Mouse (Mus musculus) liver, postnatal 0 days (tissue): ENCODE data around the gene Dhx9. TPM values are rescaled to one million over a fixed set of nuclear protein-coding genes. Genes with fewer than 3 reads are reported as not detected.
A peak's percentile ranks its signal among the peaks of the same experiment; 100 is the strongest.

Source experiments
- ATAC-seq: fragments of 200-750 bp; cut with Nextera tagmentation; 2 replicates; pipeline ENCODE4 v1.8.0; 2017; ENCODE audit warnings: mild to moderate bottlenecking, moderate library complexity
- DNase-seq: peaks from one replicate; pipeline ENCODE4 v3.0.0-alpha.2; 2016
- H3K27ac ChIP-seq: fragments of 300-500 bp; sonication (generic); 2 replicates; pipeline ENCODE4 v1.5.1; 2014; ENCODE audit warnings: antibody characterized with exemption, moderate library complexity, mild to moderate bottlenecking, low read depth
- H3K27me3 ChIP-seq: fragments of 300-500 bp; sonication (generic); 2 replicates; pipeline ENCODE4 v1.6.1; 2014; ENCODE audit warnings: low read length, control low read depth, mixed read lengths; ENCODE audit not compliant: insufficient read depth
- H3K36me3 ChIP-seq: fragments of 300-500 bp; sonication (generic); replicated peaks from 2 replicates; pipeline ENCODE4 v1.6.1; 2014; ENCODE audit warnings: mild to moderate bottlenecking, control low read depth, low read length, moderate library complexity, mixed read lengths; ENCODE audit not compliant: insufficient read depth
- H3K4me1 ChIP-seq: fragments of 300-500 bp; sonication (generic); 2 replicates; pipeline ENCODE4 v1.6.1; 2014; ENCODE audit warnings: antibody characterized with exemption, mild to moderate bottlenecking, control low read depth; ENCODE audit not compliant: insufficient read depth
- H3K4me2 ChIP-seq: fragments of 300-500 bp; sonication (generic); 2 replicates; pipeline ENCODE4 v1.6.1; 2014; ENCODE audit warnings: low read depth, mild to moderate bottlenecking, low read length, moderate library complexity, mixed read lengths
- H3K4me3 ChIP-seq: fragments of 300-500 bp; sonication (generic); 2 replicates; pipeline ENCODE4 v1.5.1; 2014; ENCODE audit warnings: low read depth, low read length
- H3K9ac ChIP-seq: fragments of 300-500 bp; sonication (generic); replicated peaks from 2 replicates; pipeline ENCODE4 v1.6.1; 2014; ENCODE audit warnings: mild to moderate bottlenecking, moderate library complexity
- H3K9me3 ChIP-seq: fragments of 300-500 bp; sonication (generic); 2 replicates; pipeline ENCODE4 v1.6.1; 2016; ENCODE audit warnings: mild to moderate bottlenecking, control low read depth, low read length, mixed read lengths
- CTCF ChIP-seq: sonication (generic); IDR thresholded peaks from 2 replicates; pipeline ENCODE4 v1.5.1; 2016; ENCODE audit warnings: antibody characterized with exemption, low read depth
- EP300 ChIP-seq: IDR thresholded peaks from 2 replicates; pipeline ENCODE4 v1.6.1; 2016; ENCODE audit warnings: antibody characterized with exemption, low read depth, mild to moderate bottlenecking
- WGBS: fragments of 180-500 bp; shearing (Covaris S2); extraction: QIAGEN DNeasy Blood & Tissue Kit; methylation state at CpG from one replicate; pipeline ENCODE4 v1.1.7; 2014; ENCODE audit not compliant: insufficient replicate concordance; 5-methylcytosine and 5-hydroxymethylcytosine counted together
- polyA plus RNA-seq: library from polyadenylated mRNA; unstranded; fragments of >200 nt; fragmentation: Nextera tagmentation; extraction: Ambion mirVana; gene quantifications from 2 replicates; pipeline ENCODE4 v1.2.1, GENCODE M21; 2015

Dhx9 gene
- polyA plus RNA-seq, 1 experiment from 2014 or later: 9.9 TPM

- DNase-seq (peak; percentile 84), ATAC-seq (peak; percentile 57; the same call in 1 of the 2 replicates)
- H3K27me3 ChIP-seq: no peaks in the 10 kb centered on the region
- H3K27ac ChIP-seq: no peak overlapping the region
- peak; percentile 90 for TF ChIP-seq CTCF
- TF ChIP-seq EP300: no peak
- no peak overlapping the region for H3K9ac ChIP-seq
- H3K36me3 ChIP-seq: peaks cover 68% of the 10 kb centered on the region
- H3K4me3 ChIP-seq: no peak overlapping the region
- H3K4me2 ChIP-seq: no peak overlapping the region
- 41% methylated on average over 1 of the region's 1 CpGs for WGBS
- H3K4me1 ChIP-seq: peaks cover 10% of the 10 kb centered on the region
- no peaks in the 10 kb centered on the region for H3K9me3 ChIP-seq
Observed at GRCm38 (mm10) chr1:153480386-153481024, 7.0 kb downstream of the Dhx9 start.

GRCm38 (mm10) chr1:153479296-153479695, 8.2 kb downstream of the Dhx9 start:
- 94% methylated on average over 1 of the region's 1 CpGs for WGBS
- Histone ChIP-seq H3K4me2 (no peak overlapping the region), H3K4me1 (peaks cover 2% of the 10 kb centered on the region), H3K36me3 (peaks cover 78% of the 10 kb centered on the region), H3K27ac (no peak overlapping the region), H3K27me3 (no peaks in the 10 kb centered on the region), H3K4me3 (no peak overlapping the region), H3K9me3 (no peaks in the 10 kb centered on the region), H3K9ac (no peak overlapping the region)
- no peak for TF ChIP-seq CTCF
- no peak for TF ChIP-seq EP300
- ATAC-seq (no peak), DNase-seq (no peak)

- no peak for ATAC-seq
- Histone ChIP-seq H3K4me1 (no peaks in the 10 kb centered on the region), H3K9me3 (no peaks in the 10 kb centered on the region), H3K4me2 (no peak overlapping the region), H3K4me3 (no peak overlapping the region), H3K36me3 (peaks cover 91% of the 10 kb centered on the region), H3K9ac (no peak overlapping the region), H3K27me3 (no peaks in the 10 kb centered on the region), H3K27ac (no peak overlapping the region)
- WGBS: 65% methylated on average over 1 of the region's 1 CpGs
- TF ChIP-seq EP300: no peak
- no peak for TF ChIP-seq CTCF
- no peak for DNase-seq
Observed at GRCm38 (mm10) chr1:153461796-153462195, 25.7 kb downstream of the Dhx9 start.

GRCm38 (mm10) chr1:153456137-153456536, 31.3 kb downstream of the Dhx9 start:
- Histone ChIP-seq H3K9me3 (no peaks in the 10 kb centered on the region), H3K4me3 (no peak overlapping the region), H3K27me3 (no peaks in the 10 kb centered on the region), H3K4me1 (no peaks in the 10 kb centered on the region), H3K36me3 (peaks cover 59% of the 10 kb centered on the region), H3K4me2 (no peak overlapping the region), H3K9ac (no peak overlapping the region), H3K27ac (no peak overlapping the region)
- DNase-seq: no peak
- no peak for TF ChIP-seq EP300
- TF ChIP-seq CTCF: no peak
- ATAC-seq: no peak
- WGBS: 88% methylated on average over 5 of the region's 5 CpGs

- ATAC-seq (no peak), DNase-seq (no peak)
- no peak overlapping the region for H3K9ac ChIP-seq
- H3K9me3 ChIP-seq: no peaks in the 10 kb centered on the region
- H3K27me3 ChIP-seq: no peaks in the 10 kb centered on the region
- WGBS: 86% methylated on average over 3 of the region's 3 CpGs
- no peak overlapping the region for H3K4me3 ChIP-seq
- no peak overlapping the region for H3K27ac ChIP-seq
- no peak overlapping the region for H3K4me2 ChIP-seq
- TF ChIP-seq EP300 (no peak), CTCF (no peak)
- no peaks in the 10 kb centered on the region for H3K4me1 ChIP-seq
- peaks cover 34% of the 10 kb centered on the region for H3K36me3 ChIP-seq
Observed at GRCm38 (mm10) chr1:153453146-153453642, 34.3 kb downstream of the Dhx9 start.

- no peak overlapping the region for H3K9ac ChIP-seq
- peaks cover 18% of the 10 kb centered on the region for H3K36me3 ChIP-seq
- TF ChIP-seq CTCF (peak; percentile 78), EP300 (no peak)
- H3K4me3 ChIP-seq: no peak overlapping the region
- DNase-seq: peak; percentile 40
- no peaks in the 10 kb centered on the region for H3K4me1 ChIP-seq
- 0 out of 2 replicates have a peak, but pooled peaks have one; percentile 35 for ATAC-seq
- H3K27ac ChIP-seq: no peak overlapping the region
- 71% methylated on average over 10 of the region's 10 CpGs for WGBS
- no peak overlapping the region for H3K4me2 ChIP-seq
- H3K9me3 ChIP-seq: no peaks in the 10 kb centered on the region
- H3K27me3 ChIP-seq: no peaks in the 10 kb centered on the region
Observed at GRCm38 (mm10) chr1:153451237-153452154, 36.0 kb downstream of the Dhx9 start.
